8 mouse cellular contexts compared by ENCODE assay signal in the genomic region with DNA sequence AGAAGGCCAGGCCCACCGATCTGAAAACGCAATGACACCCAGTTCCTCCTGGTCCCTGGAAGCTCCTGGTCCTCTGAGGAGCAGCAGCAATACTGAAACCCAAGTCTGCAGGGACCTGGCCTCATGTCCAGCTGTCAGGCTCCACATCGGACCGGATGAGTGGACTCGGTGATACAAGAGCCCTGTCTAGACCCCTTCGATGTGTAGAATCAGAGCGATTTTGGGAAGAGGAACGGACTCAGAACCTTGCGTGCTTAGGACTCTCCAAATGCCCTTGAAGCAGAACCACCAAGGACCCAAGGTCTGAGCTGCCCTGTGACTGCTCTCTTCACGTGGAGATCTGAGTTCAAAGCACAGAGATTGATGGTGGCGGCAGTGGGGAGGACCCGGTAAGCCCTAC. TPM values are rescaled to one million over a fixed set of nuclear protein-coding genes. Genes with fewer than 3 reads are reported as not detected.
DNase-seq lines count a peak whose midpoint lies in the region; ATAC-seq and TF ChIP-seq lines count a peak whose summit lies in the region.

Gene Tmem120b (plus strand): TSS at position 301 of the 400 bp plus-strand sequence.

- peaks cover 9% of the 10 kb centered on the region; the same call in 1 of the 2 replicates for H3K4me1 ChIP-seq in heart, embryonic 12.5 days (replicated peaks)
- H3K4me1 ChIP-seq in ES-E14 (ENCODE audit: control insufficient read depth in 2 of 2, insufficient read depth in 2 of 2, low read length in 2 of 2, poor library complexity in 1 of 2) = peaks cover 0 to 8% of the 10 kb centered on the region in 2 experiments; a peak in 1 of 4 replicates
- H3K4me1 ChIP-seq in forebrain, embryonic 16.5 days (replicated peaks; ENCODE audit: control insufficient read depth, insufficient read depth, low read length) = no peaks in the 10 kb centered on the region
- no peaks in the 10 kb centered on the region for H3K4me1 ChIP-seq in intestine, embryonic 16.5 days (ENCODE audit: control insufficient read depth, insufficient read depth, low read length)
- no peaks in the 10 kb centered on the region for H3K4me1 ChIP-seq in midbrain, embryonic 16.5 days (ENCODE audit: control insufficient read depth, insufficient read depth, low read length)

- peak within 1 kb of the TSS; percentile 5; the same call in 1 of the 2 replicates for H3K4me2 ChIP-seq in heart, embryonic 12.5 days
- no peak within 1 kb of the TSS for H3K4me2 ChIP-seq in forebrain, embryonic 16.5 days (ENCODE audit: low read length)
- no peak within 1 kb of the TSS for H3K4me2 ChIP-seq in intestine, embryonic 16.5 days (ENCODE audit: low read depth, low read length)
- H3K4me2 ChIP-seq in midbrain, embryonic 16.5 days (ENCODE audit: low read length) = no peak within 1 kb of the TSS

- in situ Hi-C loops in ES-E14 (cut with MboI; ENCODE audit: low sequenced_read_pairs in 2 of 2, unreplicated experiment in 2 of 2) = loop anchor here in 1 of 2 experiments (10.0 kb wide), 1 partner anchor 107 kb away; no protein-coding TSS in a partner anchor

- no peak for ATAC-seq in heart, embryonic 12.5 days (ENCODE audit: insufficient number of reproducible peaks, low FRiP score)
- no peak for ATAC-seq in forebrain, embryonic 16.5 days
- ATAC-seq in intestine, embryonic 16.5 days = no peak
- ATAC-seq in midbrain, embryonic 16.5 days = no peak

- no peak within 1 kb of the TSS for H3K9ac ChIP-seq in heart, embryonic 12.5 days
- no peak within 1 kb of the TSS for H3K9ac ChIP-seq in ES-E14 (ENCODE audit: insufficient read depth, low read depth, low read length, poor library complexity, severe bottlenecking)
- no peak within 1 kb of the TSS for H3K9ac ChIP-seq in forebrain, embryonic 16.5 days (replicated peaks; ENCODE audit: low read depth, low read length)
- no peak within 1 kb of the TSS for H3K9ac ChIP-seq in intestine, embryonic 16.5 days (ENCODE audit: low read depth, low read length)
- no peak within 1 kb of the TSS for H3K9ac ChIP-seq in midbrain, embryonic 16.5 days (ENCODE audit: low read depth, low read length)

- 83% methylated on average over 12 of the region's 12 CpGs for WGBS in heart, embryonic 12.5 days
- 89% methylated on average over 12 of the region's 12 CpGs for WGBS in forebrain, embryonic 16.5 days
- WGBS in intestine, embryonic 16.5 days = 87% methylated on average over 12 of the region's 12 CpGs
- 90% methylated on average over 12 of the region's 12 CpGs for WGBS in midbrain, embryonic 16.5 days

- no peak within 1 kb of the TSS for H3K4me3 ChIP-seq in heart, embryonic 12.5 days
- H3K4me3 ChIP-seq in ES-E14 (ENCODE audit: insufficient read depth in 1 of 2, low read depth in 1 of 2, low read length in 2 of 2, poor library complexity in 1 of 2, severe bottlenecking in 1 of 2) = no peak within 1 kb of the TSS
- H3K4me3 ChIP-seq in forebrain, embryonic 16.5 days (replicated peaks; ENCODE audit: low read length) = no peak within 1 kb of the TSS
- no peak within 1 kb of the TSS for H3K4me3 ChIP-seq in intestine, embryonic 16.5 days (ENCODE audit: low read length)
- no peak within 1 kb of the TSS for H3K4me3 ChIP-seq in midbrain, embryonic 16.5 days (ENCODE audit: low read depth, low read length)

- H3K36me3 ChIP-seq in heart, embryonic 12.5 days = no peaks in the 10 kb centered on the region
- no peaks in the 10 kb centered on the region for H3K36me3 ChIP-seq in ES-E14 (ENCODE audit: control insufficient read depth, insufficient read depth, low read length, poor library complexity, severe bottlenecking)
- no peaks in the 10 kb centered on the region for H3K36me3 ChIP-seq in forebrain, embryonic 16.5 days (ENCODE audit: control insufficient read depth, insufficient read depth)
- no peaks in the 10 kb centered on the region for H3K36me3 ChIP-seq in intestine, embryonic 16.5 days (ENCODE audit: control insufficient read depth, insufficient read depth, low read length)
- no peaks in the 10 kb centered on the region for H3K36me3 ChIP-seq in midbrain, embryonic 16.5 days (ENCODE audit: control insufficient read depth, insufficient read depth, low read length)

- H3K9me3 ChIP-seq in heart, embryonic 12.5 days (replicated peaks) = no peaks in the 10 kb centered on the region
- no peaks in the 10 kb centered on the region for H3K9me3 ChIP-seq in ES-E14 (ENCODE audit: control insufficient read depth, insufficient read depth, low read depth, low read length)
- no peaks in the 10 kb centered on the region for H3K9me3 ChIP-seq in forebrain, embryonic 16.5 days (ENCODE audit: control insufficient read depth, low read length)
- H3K9me3 ChIP-seq in intestine, embryonic 16.5 days (ENCODE audit: control insufficient read depth, low read length) = no peaks in the 10 kb centered on the region
- H3K9me3 ChIP-seq in midbrain, embryonic 16.5 days (replicated peaks; ENCODE audit: control insufficient read depth, low read length, poor library complexity, severe bottlenecking) = no peaks in the 10 kb centered on the region

- H3K27me3 ChIP-seq in heart, embryonic 12.5 days (replicated peaks) = no peaks in the 10 kb centered on the region
- H3K27me3 ChIP-seq in forebrain, embryonic 16.5 days (replicated peaks; ENCODE audit: control insufficient read depth, insufficient read depth, low read length) = no peaks in the 10 kb centered on the region
- no peaks in the 10 kb centered on the region for H3K27me3 ChIP-seq in intestine, embryonic 16.5 days (replicated peaks; ENCODE audit: control insufficient read depth, insufficient read depth, low read length)
- H3K27me3 ChIP-seq in midbrain, embryonic 16.5 days (ENCODE audit: control insufficient read depth, insufficient read depth, low read depth, low read length) = no peaks in the 10 kb centered on the region

- peak within 1 kb of the TSS; percentile 76 for H3K27ac ChIP-seq in heart, embryonic 12.5 days (ENCODE audit: poor library complexity, severe bottlenecking)
- no peak within 1 kb of the TSS; the same call in 1 of the 2 replicates for H3K27ac ChIP-seq in ES-E14 (ENCODE audit: insufficient read depth, low read depth, low read length, poor library complexity, severe bottlenecking)
- H3K27ac ChIP-seq in forebrain, embryonic 16.5 days (ENCODE audit: low read length) = no peak within 1 kb of the TSS
- no peak within 1 kb of the TSS for H3K27ac ChIP-seq in intestine, embryonic 16.5 days (ENCODE audit: low read length)
- H3K27ac ChIP-seq in midbrain, embryonic 16.5 days (ENCODE audit: low read length) = no peak within 1 kb of the TSS

- DNase-seq in heart, adult 11 months = no peak
- no peak for DNase-seq in ES-E14 (ENCODE audit: low read depth, low spot score)
- no peak for DNase-seq in c-Kit-positive CD71-positive TER-119-positive erythroid progenitor cells, embryonic 14.5 days (ENCODE audit: low spot score)
- no peak for DNase-seq in B cell, adult 2 months

TF ChIP-seq in ES-E14, 5 proteins besides CTCF, POLR2A, EP300 and RAD21:
- no peak for TF ChIP-seq HCFC1 (IDR thresholded peaks at IDR 0.05; ENCODE audit: borderline replicate concordance, insufficient read depth, low read length)
- no peak for TF ChIP-seq CHD2 (IDR thresholded peaks at IDR 0.05; ENCODE audit: low read depth, low read length)
- no peak for TF ChIP-seq ZNF384 (IDR thresholded peaks at IDR 0.05; ENCODE audit: low read depth, low read length)
- no peak for TF ChIP-seq MAFK (IDR thresholded peaks at IDR 0.05; ENCODE audit: insufficient read depth, low read depth, low read length)

RNA-seq across cellular contexts. Expression of gene Tmem120b, which starts in this region (rescaled TPM):
- polyA plus RNA-seq in heart, embryonic 12.5 days (2016; fragmentation: Nextera tagmentation; extraction: Ambion mirVana) = 12.9 and 13.0 TPM in 2 replicates
- 21.9 and 29.4 TPM in 2 replicates for total RNA-seq in ES-E14 (2012; rRNA removed)
- polyA plus RNA-seq in forebrain, embryonic 16.5 days (2015; fragmentation: Nextera tagmentation; extraction: Ambion mirVana) = 18.6 and 19.3 TPM in 2 replicates
- polyA plus RNA-seq in intestine, embryonic 16.5 days (2015; fragmentation: Nextera tagmentation; extraction: Ambion mirVana) = 10.4 and 10.9 TPM in 2 replicates
- 16.9 and 18.7 TPM in 2 replicates for polyA plus RNA-seq in midbrain, embryonic 16.5 days (2015; fragmentation: Nextera tagmentation; extraction: Ambion mirVana)
